Mouse (Mus musculus) myocyte (in vitro differentiated cells): ENCODE measurements around the gene Msi2.

Source experiments
- E2F4 ChIP-seq: IDR thresholded peaks from one replicate; pipeline ENCODE4 v1.6.1; 2011; ENCODE audit warnings: mild to moderate bottlenecking, control low read depth, moderate library complexity; ENCODE audit not compliant: insufficient read depth
- MAX ChIP-seq: IDR thresholded peaks from one replicate; pipeline ENCODE4 v1.6.1; 2011; ENCODE audit warnings: low read depth, mild to moderate bottlenecking, control low read depth
- POLR2A ChIP-seq: IDR thresholded peaks from one replicate; pipeline ENCODE4 v1.6.1; 2011; ENCODE audit warnings: low read depth, mild to moderate bottlenecking, control low read depth, moderate library complexity; ENCODE audit not compliant: insufficient read length
- TCF3 ChIP-seq: IDR thresholded peaks from one replicate; pipeline ENCODE4 v1.6.1; 2011; ENCODE audit warnings: low read depth, control low read depth; ENCODE audit not compliant: insufficient read length

DNA sequence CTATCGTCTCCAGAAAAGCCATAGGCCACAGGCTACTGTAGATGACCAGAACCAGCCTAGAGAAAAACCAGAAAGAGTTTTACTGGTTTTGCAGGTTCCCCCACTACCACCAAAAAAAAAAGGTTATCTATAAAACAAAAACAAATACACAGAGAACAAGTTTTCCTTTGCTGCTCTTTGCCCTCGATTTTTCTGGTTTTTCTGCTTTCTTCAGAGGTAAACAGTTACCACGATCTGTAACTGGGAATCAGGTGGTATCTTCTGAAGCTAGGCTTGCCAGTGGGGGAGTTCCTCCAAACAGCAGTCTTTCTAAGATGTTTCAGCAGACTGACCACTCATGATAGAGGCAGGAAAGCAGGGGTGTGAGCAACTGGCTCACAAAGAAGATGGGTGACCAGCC is 89.6 kb downstream of the Msi2 start:
- TF ChIP-seq POLR2A (no peak), MAX (no peak), E2F4 (no peak), TCF3 (no peak)
